Mouse (Mus musculus): ENCODE results near the gene Cacfd1. TPM values are rescaled to one million over a fixed set of nuclear protein-coding genes. Genes with fewer than 3 reads are reported as not detected.

Gene Cacfd1
- polyA plus RNA-seq, 3 experiments from 2014 or later: 12.9 to 19.5 (median 17.3) TPM

Other genes starting within 250 kb of the Cacfd1 start
- gene Abo, start 144.9 kb upstream of the Cacfd1 start, polyA plus RNA-seq (2017; shearing (Covaris generic)): not detected
- 10 to 100 TPM; 23.0 to 39.2 (median 33.5) TPM for gene Surf6, start 107.0 kb upstream of the Cacfd1 start, polyA plus RNA-seq (2017; shearing (Covaris generic))
- 10 to 100 TPM; 10.2 to 16.7 (median 11.1) TPM for gene Med22, start 99.2 kb upstream of the Cacfd1 start, polyA plus RNA-seq (2017; shearing (Covaris generic))
- gene Rpl7a, start 99.2 kb upstream of the Cacfd1 start, polyA plus RNA-seq (2017; shearing (Covaris generic)): 1,000 to 10,000 TPM in 1 of 3 experiments, 100 to 1,000 TPM in 2; 540 to 1,152 (median 653) TPM
- gene Surf2, start 93.6 kb upstream of the Cacfd1 start, polyA plus RNA-seq (2017; shearing (Covaris generic)): 10 to 100 TPM; 31.8 to 57.2 (median 52.2) TPM
- gene Surf1, start 93.4 kb upstream of the Cacfd1 start, polyA plus RNA-seq (2017; shearing (Covaris generic)): 100 to 1,000 TPM; 110 to 139 (median 122) TPM
- gene Surf4, start 76.0 kb upstream of the Cacfd1 start, polyA plus RNA-seq (2017; shearing (Covaris generic)): 100 to 1,000 TPM in 1 of 3 experiments, 10 to 100 TPM in 2; 80.1 to 102 (median 86.7) TPM
- gene Stkld1, start 75.9 kb upstream of the Cacfd1 start, polyA plus RNA-seq (2017; shearing (Covaris generic)): under 1 TPM; 0.16 to 0.36 (median 0.34) TPM
- gene Rexo4, start 45.5 kb upstream of the Cacfd1 start, polyA plus RNA-seq (2017; shearing (Covaris generic)): 10 to 100 TPM; 45.9 to 63.8 (median 58.7) TPM
- not detected for gene Adamts13, start 36.5 kb upstream of the Cacfd1 start, polyA plus RNA-seq (2017; shearing (Covaris generic))
- 1 to 10 TPM; 3.2 to 6.0 (median 3.5) TPM for gene Slc2a6, start 18.1 kb downstream of the Cacfd1 start, polyA plus RNA-seq (2017; shearing (Covaris generic))
- gene Mymk, start 62.3 kb downstream of the Cacfd1 start, polyA plus RNA-seq (2017; shearing (Covaris generic)): not detected
- not detected for gene Adamtsl2, start 69.5 kb downstream of the Cacfd1 start, polyA plus RNA-seq (2017; shearing (Covaris generic))
- gene Fam163b, start 132.6 kb downstream of the Cacfd1 start, polyA plus RNA-seq (2017; shearing (Covaris generic)): not detected
- gene Dbh, start 155.3 kb downstream of the Cacfd1 start, polyA plus RNA-seq (2017; shearing (Covaris generic)): under 1 TPM in 1 of 3 experiments, not detected in 2; 0.22 TPM
- 1 to 10 TPM in 2 of 3 experiments, not detected in 1; 6.3 to 7.3 TPM for gene Sardh, start 238.4 kb downstream of the Cacfd1 start, polyA plus RNA-seq (2017; shearing (Covaris generic))